Mouse (Mus musculus) embryonic fibroblast, embryonic 13.5 days (primary cell): ENCODE results near the gene Qsox2.

Source experiments
- CTCF ChIP-seq: IDR thresholded peaks from 2 replicates; pipeline ENCODE4 v1.5.1; 2011; ENCODE audit warnings: mild to moderate bottlenecking, control low read depth, low read length, moderate library complexity, borderline replicate concordance; ENCODE audit not compliant: insufficient read depth
- POLR2A ChIP-seq: IDR thresholded peaks from 2 replicates; pipeline ENCODE4 v1.6.1; 2011; ENCODE audit warnings: low read depth, mild to moderate bottlenecking, control low read depth, low read length, moderate library complexity

GRCm38 (mm10) chr2:26257315-26258096 is 20.2 kb upstream of the Qsox2 start:
- no peak for TF ChIP-seq POLR2A
- no peak for TF ChIP-seq CTCF
